Mouse (Mus musculus): ENCODE measurements at regions not wholly inside any gene's neighbourhood (a gene's known extent, or its start where the extent isn't known, plus 50 kb on each side); places are given as distances from the start of the nearest gene placed in this dataset.
A peak's percentile ranks its signal among the peaks of the same experiment; 100 is the strongest.

DNA sequence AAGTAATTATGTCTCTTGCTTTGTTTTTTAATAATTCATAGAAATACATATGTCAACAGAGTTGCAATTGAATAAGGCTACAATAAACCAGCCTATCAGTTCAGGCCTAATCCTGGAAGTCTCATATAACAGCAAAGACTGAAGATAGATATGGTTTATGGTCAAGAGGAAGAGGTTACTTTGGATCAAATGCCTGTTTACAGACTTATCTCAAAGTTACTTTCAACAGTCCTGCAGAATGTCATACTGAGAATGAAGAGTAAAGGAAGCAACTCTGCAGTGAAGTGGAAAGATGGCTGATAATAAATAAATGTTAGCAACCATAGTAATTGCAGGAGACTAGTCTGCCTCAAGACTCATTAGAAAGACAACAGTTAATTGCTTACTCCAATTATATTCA is 684.8 kb upstream of the Vstm2a start:
- no peak for DNase-seq (ENCODE audit: low spot score in 2 of 2)
- intact Hi-C loops (cut with DNase I) = no loop called here

DNA sequence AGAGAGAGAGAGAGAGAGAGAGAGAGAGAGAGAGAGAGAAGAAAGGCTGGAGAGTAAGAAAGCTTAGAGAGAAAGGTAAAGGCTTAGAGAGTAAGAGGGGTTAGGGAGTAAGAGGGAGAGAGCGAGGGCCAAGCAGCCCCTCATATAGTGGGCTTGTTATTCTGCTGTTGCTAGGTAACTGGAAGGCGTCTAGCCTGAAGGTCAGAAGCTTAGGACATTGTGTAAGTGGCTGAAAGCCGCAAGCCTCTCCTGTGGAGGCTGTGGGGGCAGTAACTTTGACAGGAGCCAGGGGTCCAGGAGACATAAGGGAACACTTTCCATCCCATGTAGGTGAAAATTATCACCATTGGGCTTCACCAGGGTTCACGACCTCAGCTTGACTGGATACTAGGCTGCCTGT is 637.6 kb upstream of the Vstm2a start:
- intact Hi-C loops (cut with DNase I) = no loop called here
- DNase-seq (ENCODE audit: low spot score in 2 of 2) = no peak

DNA sequence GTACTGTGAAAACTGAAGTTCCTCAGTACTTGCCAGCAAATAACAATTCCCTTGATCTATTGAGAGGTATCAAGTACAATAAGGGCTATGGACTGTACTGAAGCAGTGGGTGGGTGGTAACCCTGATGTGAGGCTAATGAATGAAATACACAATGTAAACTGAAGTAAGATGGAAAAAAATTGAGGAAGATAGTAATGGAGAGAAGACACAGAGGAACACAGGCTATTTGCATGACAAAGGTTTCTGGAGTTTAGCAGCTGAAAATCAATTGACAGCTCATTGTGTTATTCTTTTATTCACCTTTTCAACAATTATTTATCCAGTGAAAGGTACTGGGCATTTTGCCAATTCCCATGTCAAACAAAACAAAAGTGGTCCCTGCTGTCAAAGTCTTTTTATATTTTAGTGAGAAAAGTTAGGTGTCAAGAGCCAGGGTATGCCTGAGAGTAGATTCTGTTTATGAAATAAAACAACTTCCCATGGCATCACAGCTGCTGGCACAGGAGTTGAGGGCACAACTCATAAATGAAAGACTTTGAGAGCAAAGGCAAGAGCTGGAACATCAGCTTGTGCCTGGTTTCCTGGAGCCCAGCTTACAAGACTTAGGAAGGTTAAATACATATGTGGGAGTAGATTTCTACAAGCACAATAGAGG is 608.4 kb upstream of the Vstm2a start:
- DNase-seq (ENCODE audit: low spot score in 2 of 2) = no peak
- intact Hi-C loops (cut with DNase I) = no loop called here

DNA sequence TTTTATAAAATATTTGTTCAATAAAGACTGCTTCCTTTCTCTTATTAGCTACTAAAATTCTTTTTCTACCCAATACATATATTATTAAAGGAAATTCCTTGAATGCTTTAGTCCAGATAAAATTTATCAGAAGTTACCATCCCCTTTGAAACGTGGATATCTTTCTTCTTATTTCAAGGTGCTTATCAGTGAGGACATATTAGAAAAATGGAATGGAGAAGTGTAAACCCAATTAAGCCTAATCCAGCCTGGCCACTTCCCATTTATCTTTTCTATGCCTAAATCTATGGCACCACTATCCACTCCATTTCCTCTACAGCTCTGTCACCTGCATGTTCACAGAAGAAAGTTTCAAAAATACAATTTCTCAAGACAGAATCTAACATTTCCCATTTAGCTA is 568.5 kb upstream of the Vstm2a start:
- intact Hi-C loops (cut with DNase I) = no loop called here
- no peak for DNase-seq (ENCODE audit: low spot score in 2 of 2)

DNA sequence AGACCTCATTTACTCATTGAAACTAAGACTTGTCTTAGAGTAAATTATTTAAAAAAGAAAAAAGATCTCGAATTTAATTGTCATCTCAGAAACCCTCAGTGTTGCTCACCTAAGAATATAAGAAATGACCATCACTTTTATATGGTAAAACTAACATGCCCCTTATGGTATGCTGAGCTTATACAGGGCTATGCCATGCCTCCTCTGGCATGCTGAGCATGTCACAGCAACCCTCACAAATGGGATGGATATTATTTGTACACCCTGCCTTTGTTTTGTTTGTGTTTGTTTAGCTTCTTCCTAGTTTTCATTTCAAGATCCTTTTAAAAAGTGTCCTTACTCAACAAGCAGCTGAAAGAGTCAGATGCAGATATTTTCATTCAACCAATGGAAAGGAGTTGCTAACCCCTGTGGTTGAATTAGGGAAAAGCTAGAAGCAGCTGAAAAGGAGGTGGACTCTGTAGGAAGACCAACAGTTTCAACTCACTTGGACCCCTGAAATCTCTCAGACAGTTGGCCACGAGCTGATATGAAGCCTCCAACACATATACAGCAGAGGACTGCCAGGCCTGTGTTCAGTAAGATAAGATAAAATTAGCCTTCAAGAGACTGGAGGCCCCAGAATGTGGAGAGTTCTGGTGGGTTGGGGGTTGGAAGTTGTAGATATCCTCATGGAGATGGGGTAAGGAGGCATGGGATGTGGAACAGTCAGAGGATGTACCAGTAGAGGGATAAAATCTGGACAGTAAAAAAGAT is 559.3 kb upstream of the Vstm2a start:
- intact Hi-C loops (cut with DNase I) = no loop called here
- DNase-seq (ENCODE audit: low spot score in 2 of 2) = no peak

DNA sequence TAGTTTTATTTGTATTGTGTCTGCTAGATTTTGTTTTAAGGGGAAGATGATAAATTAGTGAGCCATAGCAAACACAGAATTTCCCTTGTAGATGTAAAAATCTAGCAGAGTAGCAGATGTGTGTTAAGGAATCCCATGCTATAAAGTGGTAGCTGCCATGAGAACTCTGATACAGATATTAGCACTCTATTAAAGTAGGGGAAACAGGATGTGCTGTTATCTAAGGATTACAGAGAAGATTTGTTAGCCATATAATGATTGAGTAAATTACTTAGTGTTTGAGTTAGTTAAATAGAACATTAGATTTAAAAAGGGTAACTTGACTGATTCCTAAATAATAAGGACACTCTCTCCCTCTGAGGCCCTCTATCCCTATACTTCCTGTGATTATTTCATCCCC is 541.5 kb upstream of the Vstm2a start:
- intact Hi-C loops (cut with DNase I) = no loop called here

DNA sequence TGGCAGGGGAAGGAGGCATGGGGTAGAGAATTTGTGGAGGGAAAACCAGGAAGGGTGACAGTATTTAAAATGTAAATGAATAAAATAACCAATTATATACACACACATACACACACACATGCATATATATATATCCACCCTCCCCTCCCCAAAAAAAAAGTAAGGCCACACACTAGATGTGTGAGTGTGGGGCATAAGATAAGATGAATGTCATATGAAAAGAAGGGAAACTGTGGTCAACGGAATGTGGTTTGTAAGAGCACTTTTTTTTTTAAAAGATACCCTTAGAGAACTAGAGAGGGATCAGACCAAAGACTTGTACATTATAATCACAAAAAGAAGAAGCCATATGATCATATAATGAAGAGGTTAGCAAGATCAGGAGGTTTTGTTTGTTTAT is 540.0 kb upstream of the Vstm2a start:
- intact Hi-C loops (cut with DNase I) = no loop called here
- no peak for DNase-seq (ENCODE audit: low spot score in 2 of 2)

More for the DNA sequence above, 541.5 kb upstream of the Vstm2a start:
- no peak for DNase-seq (ENCODE audit: low spot score in 2 of 2)

DNA sequence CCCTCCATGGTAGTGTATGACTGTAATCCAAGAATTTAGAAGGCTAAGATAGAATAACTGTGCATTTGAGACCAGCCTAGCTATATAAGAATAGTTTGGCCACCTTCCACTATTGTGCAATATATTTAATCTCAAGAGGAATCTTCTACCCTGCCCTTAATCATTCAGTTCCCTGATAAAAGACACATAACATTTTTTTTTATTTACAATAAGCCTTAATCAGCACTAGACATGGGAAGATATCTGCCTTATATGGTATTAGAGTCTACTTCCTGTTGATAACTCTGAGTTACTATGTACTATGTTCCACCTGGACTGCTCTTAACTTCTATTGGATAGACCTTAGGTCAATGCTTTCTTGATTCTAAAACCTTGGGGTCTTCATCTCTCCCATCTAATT is 519.9 kb upstream of the Vstm2a start:
- DNase-seq (ENCODE audit: low spot score in 2 of 2) = no peak
- intact Hi-C loops (cut with DNase I) = no loop called here

DNA sequence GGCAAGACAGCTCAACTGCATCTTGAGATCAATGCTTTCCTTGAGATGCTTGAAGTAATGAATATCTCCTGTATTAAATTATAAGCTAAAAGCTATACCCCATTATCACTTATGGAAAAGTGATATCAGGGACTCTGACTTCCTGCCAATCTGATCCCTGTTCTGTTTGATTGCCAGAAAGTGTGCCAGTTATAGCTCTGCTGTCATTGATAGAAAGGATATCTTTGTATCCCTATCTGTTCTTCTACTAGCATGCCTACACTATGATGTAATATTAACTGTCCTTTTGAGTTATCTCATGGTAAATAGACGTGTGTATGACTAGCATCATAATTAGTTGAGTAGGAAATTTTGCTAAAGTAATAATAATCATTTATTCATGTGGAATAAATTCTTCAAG is 501.5 kb upstream of the Vstm2a start:
- intact Hi-C loops (cut with DNase I) = no loop called here

DNA sequence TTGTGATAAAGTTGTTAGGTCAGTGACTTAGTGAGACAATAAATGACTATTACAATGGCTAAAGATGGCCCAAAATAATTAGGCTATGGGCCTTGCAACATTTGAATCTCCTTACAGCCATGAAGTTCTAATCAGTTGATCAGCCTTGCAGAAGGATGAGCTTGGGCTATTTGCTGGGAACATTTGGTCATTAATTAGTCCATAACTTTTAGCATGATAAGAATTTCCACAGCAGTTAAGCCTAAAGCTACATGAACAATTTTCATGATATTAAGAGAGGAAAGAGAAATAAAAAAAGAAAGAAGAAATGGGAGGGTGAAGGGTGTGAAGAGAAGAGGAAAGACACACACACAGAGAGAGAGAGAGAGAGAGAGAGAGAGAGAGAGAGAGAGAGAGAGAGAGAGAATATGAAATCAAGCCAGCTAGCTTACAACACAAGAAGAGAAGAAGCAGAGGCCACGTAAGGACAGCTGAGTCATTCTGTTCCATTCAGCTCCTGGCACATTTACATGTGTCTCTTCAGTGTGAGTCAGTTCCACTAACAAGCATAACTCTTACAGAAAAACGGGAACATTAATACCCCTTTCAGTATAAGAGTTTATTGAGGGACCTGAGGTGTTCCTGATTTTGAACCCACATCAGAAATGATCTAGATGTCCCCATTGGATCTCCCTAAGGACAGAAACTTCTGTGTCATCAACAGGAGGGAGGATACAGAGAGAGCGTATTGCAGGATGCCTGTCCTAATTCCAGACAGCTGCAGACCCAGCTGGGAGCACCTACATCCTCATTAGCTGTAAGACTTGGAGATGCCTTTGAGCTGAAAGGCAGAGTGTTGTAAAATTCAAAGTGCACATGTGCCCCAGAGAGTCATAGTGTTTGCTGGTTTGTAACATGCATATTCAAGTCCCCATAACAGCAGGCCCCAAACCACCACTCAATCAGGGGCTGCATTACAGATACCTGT is 487.6 kb upstream of the Vstm2a start:
- intact Hi-C loops (cut with DNase I) = no loop called here
- peak; percentile 39 to 71 for DNase-seq (ENCODE audit: low spot score in 2 of 2)

More for the DNA sequence above, 501.5 kb upstream of the Vstm2a start:
- no peak for DNase-seq (ENCODE audit: low spot score in 2 of 2)
